Mouse (Mus musculus): Measurements from ENCODE around the gene Tdrd6.

Tdrd6 gene

DNA sequence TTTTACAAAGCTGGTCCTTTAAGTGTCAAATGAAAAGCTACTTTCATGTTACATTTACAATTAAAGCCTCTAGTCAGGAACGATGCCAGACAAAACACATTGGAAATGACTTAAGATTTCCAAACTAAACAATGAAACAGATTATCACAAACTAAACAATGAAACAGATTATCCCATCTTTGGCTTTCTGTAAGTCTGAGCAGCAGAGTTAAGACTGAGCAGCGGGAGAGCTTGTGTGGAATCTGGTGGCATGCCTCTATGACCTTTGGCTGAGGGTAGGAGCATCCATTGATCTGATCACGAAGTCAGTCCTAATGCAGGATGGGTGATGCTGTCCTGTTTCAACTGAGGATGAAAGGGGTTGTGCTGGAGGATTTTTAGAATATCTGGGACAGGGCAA lies 17.9 kb downstream of the Tdrd6 start:
- no peak for DNase-seq (ENCODE audit: low spot score in 2 of 2)

DNA sequence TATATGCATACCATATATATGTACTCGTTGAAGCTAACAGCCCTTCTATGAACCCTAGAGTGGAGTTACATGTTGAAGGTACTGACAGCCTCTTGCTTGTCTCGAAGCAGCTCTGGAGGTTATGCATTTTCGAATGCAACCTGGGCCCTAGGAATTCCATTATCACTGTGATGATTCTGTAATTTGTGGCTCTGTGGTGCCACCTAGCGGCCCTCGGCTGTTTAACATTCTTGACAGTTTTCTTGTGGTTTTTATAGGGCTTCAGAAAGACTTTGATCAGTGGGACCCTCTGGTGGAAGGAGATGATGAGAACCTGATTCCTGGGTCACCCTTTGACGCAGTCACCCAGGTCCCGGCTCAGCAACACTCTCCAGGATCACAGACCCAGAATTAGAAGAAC lies 18.5 kb downstream of the Tdrd6 start:
- peak in 1 of 2 experiments; percentile 50 for DNase-seq (ENCODE audit: low spot score in 2 of 2)

DNA sequence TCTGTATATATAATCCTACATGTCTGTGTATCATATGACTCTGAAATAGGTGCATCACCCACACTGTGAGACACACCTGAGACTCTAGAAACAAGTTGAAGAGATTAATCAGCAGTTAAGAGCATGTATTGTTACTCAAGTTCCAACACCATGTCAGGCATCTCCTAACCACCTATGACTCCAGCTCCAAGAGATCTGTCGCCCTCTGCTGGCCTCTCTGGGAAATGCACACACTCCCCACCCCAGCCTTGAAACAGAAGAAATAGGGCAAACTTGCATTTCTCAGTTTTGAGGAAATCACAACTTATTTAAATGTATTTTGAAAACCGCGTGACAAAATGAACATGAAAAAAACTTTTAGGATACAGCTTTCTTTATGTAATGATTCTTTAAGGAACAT lies 23.4 kb downstream of the Tdrd6 start:
- peak; percentile 61 to 83 for DNase-seq (ENCODE audit: low spot score in 2 of 2)

DNA sequence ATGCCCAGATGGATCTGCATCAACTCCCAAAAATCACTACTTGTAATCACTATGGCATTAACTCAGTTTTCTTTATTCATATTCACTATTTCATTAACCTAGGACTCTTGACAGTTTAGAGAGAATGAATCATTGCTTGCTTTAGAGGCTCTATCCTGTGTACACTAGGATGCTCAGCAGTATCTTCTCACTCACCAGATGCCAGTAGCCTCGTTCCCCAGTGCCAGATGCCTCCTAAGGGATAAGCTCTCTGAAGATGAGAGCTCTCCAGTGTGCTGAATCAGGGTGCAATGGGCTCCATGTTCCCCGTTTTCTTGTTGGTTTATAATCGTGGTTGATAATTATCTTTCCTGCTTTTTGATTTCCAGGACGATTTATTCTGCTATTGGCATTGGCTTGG lies 31.4 kb downstream of the Tdrd6 start:
- DNase-seq (ENCODE audit: low spot score in 2 of 2) = no peak

DNA sequence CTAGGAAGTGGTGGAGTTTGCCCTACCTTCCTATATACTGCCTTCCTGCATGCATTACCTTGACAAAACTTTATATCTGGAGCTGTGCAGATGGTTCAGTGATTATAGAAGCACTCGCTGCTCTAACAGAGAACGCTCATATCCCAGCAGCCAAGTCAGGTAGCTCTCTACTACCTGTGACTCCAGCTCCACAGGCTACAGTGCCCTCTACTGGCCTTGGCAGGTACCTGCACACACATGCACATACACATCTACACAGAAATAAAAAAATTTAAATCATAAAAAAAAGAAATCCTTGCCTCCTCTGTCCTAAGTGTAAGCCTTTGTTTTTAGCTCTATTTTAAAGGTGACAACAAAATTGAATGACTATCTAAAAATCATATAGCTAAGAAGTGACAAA lies 32.4 kb downstream of the Tdrd6 start:
- DNase-seq (ENCODE audit: low spot score in 2 of 2) = no peak

DNA sequence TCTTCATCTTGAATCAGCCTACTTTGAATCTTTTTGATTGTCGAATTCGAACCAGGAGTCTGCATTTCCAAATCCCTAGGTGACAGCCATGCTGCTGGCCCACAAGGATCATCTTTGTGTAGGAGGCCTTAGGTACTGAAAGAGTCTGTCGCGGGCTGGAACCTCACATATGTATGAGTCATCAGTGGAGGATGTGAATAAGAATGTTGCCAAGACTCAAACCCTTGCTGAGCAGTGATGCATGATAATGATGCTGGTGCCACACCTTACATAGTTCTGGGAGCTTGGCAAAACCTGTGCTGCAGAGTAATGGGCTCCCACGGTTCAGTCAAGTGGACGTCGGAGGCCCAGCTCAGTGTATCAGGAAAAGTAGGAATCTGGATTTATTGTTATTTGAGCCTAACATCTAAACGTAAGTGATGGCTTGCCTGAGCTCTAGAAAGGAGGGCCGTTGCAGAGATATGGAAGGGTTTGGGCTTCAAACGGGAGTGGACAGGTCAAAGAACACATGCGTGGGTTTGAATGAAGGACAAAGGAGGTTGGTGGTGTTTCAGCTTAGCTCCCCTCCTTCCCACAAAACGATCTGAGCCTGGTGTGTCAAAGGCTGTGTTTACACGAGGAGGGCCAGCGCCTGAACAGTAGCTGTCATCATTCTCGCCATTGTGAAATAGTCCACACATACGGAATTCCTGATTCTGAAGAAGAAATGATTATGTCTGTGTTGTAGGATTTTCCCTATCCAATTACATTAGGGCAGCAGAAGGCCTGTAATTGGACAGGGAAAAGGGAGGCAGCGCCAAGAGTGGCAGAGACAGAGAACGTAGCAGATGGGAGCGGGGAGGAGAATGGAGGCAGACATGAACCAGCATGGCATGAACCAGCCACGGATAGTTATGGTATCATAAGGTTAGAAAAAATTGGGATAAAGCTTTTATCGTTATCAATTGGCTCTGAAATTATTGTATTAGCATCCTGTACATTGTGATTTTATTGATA lies 37.5 kb downstream of the Tdrd6 start:
- DNase-seq (ENCODE audit: low spot score in 2 of 2) = no peak

DNA sequence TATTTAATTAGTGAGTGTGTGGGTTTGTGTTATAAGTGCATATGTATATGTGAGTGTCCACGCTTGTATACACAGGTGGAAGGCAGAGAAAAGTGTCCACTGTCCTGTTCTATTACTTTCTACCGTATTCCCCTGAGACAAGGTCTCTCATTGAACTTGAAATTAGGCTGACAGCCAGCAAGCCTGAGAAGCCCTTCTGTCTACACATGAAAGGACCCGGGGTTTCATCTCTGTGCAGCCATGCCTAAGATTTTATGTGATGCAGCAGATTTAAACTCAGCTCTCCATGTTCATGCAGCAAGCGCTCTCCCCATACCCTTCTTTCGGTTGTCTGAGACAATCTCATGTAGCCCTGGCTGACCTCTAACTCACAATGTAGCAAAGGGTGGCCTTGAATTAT lies 39.6 kb downstream of the Tdrd6 start:
- no peak for DNase-seq (ENCODE audit: low spot score in 2 of 2)

DNA sequence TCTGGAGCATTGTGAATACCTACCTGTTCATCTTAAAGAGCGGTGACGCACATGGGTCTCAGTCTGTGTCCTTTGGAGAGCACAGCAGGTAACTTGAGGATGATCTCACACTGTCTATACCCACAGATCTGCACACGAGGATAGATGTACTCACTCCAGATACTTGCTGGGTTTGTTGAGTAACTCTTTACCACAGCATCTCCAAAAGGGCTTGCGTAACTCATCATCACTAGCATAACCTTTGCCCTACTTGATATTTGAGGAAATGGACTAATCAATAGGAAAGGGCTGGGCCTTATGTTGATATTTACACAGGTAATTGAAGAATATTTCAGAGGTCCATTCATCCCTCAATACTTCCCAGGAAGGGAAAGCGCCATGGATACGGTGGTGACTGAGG lies 40.3 kb downstream of the Tdrd6 start:
- no peak for DNase-seq (ENCODE audit: low spot score in 2 of 2)

DNA sequence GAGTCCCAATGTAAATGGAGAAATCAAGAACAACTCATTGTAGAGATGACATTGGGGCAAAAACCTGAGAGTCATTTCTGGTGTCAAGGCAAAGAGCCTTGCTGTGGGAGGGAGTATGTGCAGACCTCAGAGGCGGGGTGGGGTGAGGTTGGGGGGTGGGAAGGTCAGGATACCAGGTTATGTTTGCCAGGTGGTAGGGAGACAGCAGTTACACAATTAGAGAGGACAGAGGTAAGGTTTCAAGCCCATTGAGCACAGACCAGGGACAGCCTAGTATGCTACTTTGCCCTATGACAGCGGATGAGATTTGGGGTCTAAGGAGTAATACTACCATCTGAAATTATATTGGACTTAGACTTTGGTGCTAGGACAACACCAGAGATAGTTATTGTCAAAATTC lies 42.8 kb downstream of the Tdrd6 start:
- DNase-seq (ENCODE audit: low spot score in 2 of 2) = no peak

DNA sequence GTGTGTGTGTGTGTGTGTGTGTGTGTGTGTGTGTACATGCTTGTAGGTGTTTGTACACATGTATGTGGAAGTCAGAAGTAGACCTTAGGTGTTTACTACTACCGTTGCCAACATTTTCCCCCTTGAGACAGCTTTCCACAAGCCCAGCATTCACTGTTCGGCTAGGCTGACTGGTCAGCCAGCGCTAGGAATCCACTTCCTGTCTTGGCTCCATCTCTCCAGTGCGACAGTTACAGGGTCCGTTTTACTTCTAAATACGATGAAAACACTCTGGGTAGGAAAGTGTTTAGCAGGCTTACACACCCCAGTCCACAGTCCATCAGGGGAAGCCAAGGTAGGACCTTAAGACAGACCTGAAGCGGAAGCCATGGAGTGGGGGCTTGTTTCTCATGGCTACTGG lies 45.3 kb downstream of the Tdrd6 start:
- no peak for DNase-seq (ENCODE audit: low spot score in 2 of 2)

DNA sequence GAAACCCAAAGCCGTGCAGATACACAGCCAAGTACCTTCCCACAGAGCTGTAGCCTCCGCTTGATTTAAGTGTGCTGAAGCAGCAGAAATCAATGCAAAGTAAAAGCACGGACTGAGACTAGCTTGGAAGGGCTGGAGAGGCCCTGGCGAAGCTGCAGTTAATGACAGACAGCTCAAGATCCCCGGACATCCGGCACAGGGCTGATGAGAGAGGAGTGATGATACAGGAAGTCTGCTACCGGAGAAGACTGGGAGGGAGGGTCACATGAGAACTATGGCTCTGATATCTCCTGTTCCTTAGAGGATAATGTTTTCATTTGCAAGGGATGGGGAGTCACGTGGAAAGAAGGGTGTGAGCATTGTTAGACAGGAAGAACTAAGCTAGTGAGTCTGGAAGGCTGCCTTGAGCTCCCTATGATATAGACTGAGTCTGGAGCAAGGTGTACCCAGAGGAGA lies 49.1 kb downstream of the Tdrd6 start:
- DNase-seq (ENCODE audit: low spot score in 2 of 2) = no peak

DNA sequence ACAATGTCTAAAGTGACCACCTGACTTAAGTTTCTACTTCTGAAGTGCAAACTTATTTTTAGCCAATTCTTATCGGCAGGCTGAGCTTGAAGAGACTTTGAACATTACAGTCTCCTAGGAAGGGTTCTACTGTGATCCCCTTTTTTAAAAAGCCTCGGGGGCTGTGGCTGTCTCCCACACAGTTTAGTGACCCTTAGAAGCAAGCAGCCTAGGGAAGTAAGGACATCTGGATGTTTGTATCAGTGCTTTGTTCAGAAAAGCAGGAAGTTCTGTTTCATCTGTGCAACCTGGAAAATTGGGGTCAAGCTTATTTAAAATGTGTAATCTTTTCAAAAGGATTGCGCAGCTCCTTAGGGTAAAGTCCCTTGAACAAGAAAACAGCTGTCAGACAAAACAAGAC lies 49.6 kb downstream of the Tdrd6 start:
- no peak for DNase-seq (ENCODE audit: low spot score in 2 of 2)

DNA sequence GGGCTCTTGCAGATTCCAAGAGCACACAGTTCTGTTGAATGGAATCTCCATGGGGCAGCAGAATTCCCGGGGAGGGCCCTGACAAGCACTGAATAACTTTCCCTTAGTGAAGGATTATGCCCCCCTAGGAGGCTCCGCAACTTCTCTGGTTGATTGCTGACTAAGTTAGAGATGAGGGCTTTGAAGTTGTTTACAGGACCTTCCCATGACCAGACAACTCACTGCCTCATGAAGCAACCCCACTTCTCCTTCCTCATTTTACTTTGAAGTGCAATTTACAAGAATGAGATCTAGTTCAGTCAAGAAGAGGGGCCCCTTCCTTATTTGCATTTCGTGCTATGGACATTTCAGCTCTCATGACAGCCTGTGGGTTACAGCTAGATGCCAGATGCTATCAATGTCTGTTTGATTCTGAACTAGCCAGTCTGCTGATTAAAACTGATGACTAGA lies 56.5 kb downstream of the Tdrd6 start:
- peak in 1 of 2 experiments; percentile 17 for DNase-seq (ENCODE audit: low spot score in 2 of 2)

DNA sequence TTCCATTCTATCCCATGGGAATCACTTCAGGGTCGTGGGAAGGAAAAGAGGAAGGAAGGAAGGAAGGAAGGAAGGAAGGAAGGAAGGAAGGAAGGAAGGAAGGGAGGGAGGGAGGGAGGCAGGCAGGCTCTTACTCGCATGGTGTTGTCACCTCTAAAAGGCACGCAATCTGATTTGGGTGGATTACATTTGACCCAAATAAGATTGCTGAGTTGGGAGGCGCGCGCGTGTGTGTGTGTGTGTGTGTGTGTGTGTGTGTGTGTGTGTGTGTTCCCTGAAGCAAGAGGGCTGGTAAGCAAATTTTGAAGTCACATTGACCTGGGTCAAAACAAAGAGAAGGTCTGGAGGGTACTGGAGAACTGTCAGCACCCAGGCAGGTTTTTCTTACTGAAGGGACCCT lies 60.8 kb downstream of the Tdrd6 start:
- no peak for DNase-seq (ENCODE audit: low spot score in 2 of 2)

DNA sequence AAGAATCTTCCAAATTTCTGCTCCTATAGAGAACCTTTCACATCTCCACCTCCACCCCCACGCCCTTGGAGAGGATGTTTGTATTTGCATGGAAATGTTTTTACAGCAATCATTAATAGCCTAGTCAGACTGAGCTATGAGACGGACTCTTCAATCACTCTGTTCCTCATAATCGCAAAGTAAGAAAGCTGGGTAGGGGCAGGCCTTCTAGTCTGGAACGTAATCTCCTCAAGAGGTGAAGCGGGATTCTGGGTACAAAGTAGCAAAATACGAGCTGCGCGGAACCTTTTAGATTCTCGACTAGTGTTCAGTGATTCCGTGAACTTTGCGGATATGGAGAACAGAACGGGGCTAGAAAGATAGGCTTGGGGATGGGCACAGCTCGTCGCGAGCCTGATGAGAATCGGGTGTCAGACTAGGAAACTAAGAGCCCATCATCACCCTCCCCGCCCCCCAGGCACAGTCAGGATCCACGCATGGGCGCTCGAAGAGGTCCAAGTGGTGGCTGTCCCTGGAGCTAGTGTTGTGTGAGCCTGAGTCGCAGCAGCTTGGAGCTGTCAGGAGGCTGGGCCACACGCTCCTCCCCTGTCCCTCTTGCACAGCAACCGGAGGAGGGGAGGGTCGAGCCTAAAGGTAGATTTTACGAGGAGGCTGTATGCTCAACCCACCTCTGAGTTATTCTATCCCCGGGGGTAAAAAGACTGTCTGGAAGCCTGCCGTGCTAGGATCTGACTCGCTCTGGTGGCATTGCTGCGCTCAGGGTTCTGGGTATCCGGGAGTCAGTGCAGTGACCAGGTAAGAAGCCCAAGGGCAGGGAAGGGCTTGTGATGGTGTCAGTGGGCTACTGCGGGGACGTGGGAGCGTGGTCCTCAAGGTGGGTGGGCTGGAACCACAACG lies 61.9 kb downstream of the Tdrd6 start, which contains the start of gene Pla2g7:
Gene Pla2g7 (plus strand): TSS at position 107 of the 897 bp plus-strand sequence.
- peak; percentile 14 to 54 for DNase-seq (ENCODE audit: low spot score in 2 of 2)

DNA sequence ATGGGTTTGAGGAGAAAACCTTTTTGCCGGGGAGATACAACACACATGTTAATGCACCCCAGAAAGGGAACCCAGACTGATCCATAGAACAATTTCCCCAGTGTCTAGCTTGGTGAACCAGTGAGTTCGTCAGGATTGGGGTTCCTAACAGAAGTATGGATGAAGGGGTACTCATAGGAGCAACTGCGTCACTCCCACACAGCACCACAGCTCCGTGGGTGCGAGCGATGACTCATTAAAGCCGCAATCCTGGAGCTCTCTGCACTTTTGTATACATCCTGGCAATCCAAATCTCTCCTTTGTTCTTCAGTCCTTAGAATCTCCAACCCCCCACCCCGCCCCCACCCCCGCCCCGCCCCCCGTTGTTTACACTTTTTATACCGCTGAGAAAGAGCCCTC lies 62.5 kb downstream of the Tdrd6 start:
- DNase-seq (ENCODE audit: low spot score in 2 of 2) = no peak
